Mouse (Mus musculus) mammary gland, adult 2 months (tissue): ENCODE data around the gene Arrdc3. TPM values are rescaled to one million over a fixed set of nuclear protein-coding genes. Genes with fewer than 3 reads are reported as not detected.

Experiments used
- polyA plus RNA-seq: library from polyadenylated mRNA; depleted of rRNA; stranded (reverse); fragments of >200 nt; gene quantifications from 2 replicates; pipeline ENCODE4 v1.2.3, GENCODE M21; 2012; ENCODE audit warnings: low replicate concordance; rRNA removed

Arrdc3 gene
- 21.9 and 47.7 TPM in 2 replicates for polyA plus RNA-seq

GRCm38 (mm10) chr13:80883190-80883589, at the start of gene Arrdc3:
Gene Arrdc3, plus strand, starts transcription at chr13:80883384.

